Mouse (Mus musculus): ENCODE results near the gene Brd4.
"Not testable (repeated sequence)": the region's sequence is repeated elsewhere in the genome, so short reads cannot be mapped to it uniquely, and the experiment has no call there.

The Brd4 gene

GRCm38 (mm10) chr17:32229256-32229655, 55.3 kb downstream of the Brd4 start:
- no peak for DNase-seq (ENCODE audit: low spot score)

- no peak for DNase-seq (ENCODE audit: low spot score)
These were observed 63.6 kb downstream of the Brd4 start for GRCm38 (mm10) chr17:32220873-32221272.

- not testable (repeated sequence) for DNase-seq (ENCODE audit: low spot score)
These were observed 68.9 kb downstream of the Brd4 start for GRCm38 (mm10) chr17:32215587-32215986.

- not testable (repeated sequence) for DNase-seq (ENCODE audit: low spot score)
These were observed 73.0 kb downstream of the Brd4 start for GRCm38 (mm10) chr17:32211554-32211953.

GRCm38 (mm10) chr17:32209752-32210151, 74.8 kb downstream of the Brd4 start:
- peak; percentile 56 for DNase-seq (ENCODE audit: low spot score)

GRCm38 (mm10) chr17:32209144-32209543, 75.4 kb downstream of the Brd4 start:
- no peak for DNase-seq (ENCODE audit: low spot score)

- DNase-seq (ENCODE audit: low spot score) = no peak
These were observed 76.8 kb downstream of the Brd4 start for GRCm38 (mm10) chr17:32207586-32208245.

GRCm38 (mm10) chr17:32205345-32205744, 79.2 kb downstream of the Brd4 start:
- DNase-seq (ENCODE audit: low spot score) = no peak

GRCm38 (mm10) chr17:32202972-32203371, 81.5 kb downstream of the Brd4 start:
- DNase-seq (ENCODE audit: low spot score) = no peak

GRCm38 (mm10) chr17:32201086-32201485, 83.4 kb downstream of the Brd4 start:
- no peak for DNase-seq (ENCODE audit: low spot score)

GRCm38 (mm10) chr17:32199796-32200195, 84.7 kb downstream of the Brd4 start:
- DNase-seq (ENCODE audit: low spot score) = no peak

GRCm38 (mm10) chr17:32197156-32197555, 87.4 kb downstream of the Brd4 start:
- DNase-seq (ENCODE audit: low spot score) = no peak

- DNase-seq (ENCODE audit: low spot score) = no peak
These were observed 88.8 kb downstream of the Brd4 start for GRCm38 (mm10) chr17:32195725-32196124.

GRCm38 (mm10) chr17:32193010-32193409, 91.5 kb downstream of the Brd4 start:
- no peak for DNase-seq (ENCODE audit: low spot score)

GRCm38 (mm10) chr17:32189850-32190249, 94.7 kb downstream of the Brd4 start:
- no peak for DNase-seq (ENCODE audit: low spot score)

- DNase-seq (ENCODE audit: low spot score) = no peak
These were observed 95.5 kb downstream of the Brd4 start, which contains the start of gene Ephx3 for GRCm38 (mm10) chr17:32188863-32189636. TSS of gene Ephx3 (minus strand) at chr17:32189549.

GRCm38 (mm10) chr17:32183017-32183416, 101.5 kb downstream of the Brd4 start:
- no peak for DNase-seq (ENCODE audit: low spot score)

- no peak for DNase-seq (ENCODE audit: low spot score)
These were observed 104.7 kb downstream of the Brd4 start for GRCm38 (mm10) chr17:32179621-32180491.

- DNase-seq (ENCODE audit: low spot score) = no peak
These were observed 107.6 kb downstream of the Brd4 start for GRCm38 (mm10) chr17:32176919-32177318.

GRCm38 (mm10) chr17:32173166-32173565, 111.4 kb downstream of the Brd4 start:
- peak; percentile 22 for DNase-seq (ENCODE audit: low spot score)

GRCm38 (mm10) chr17:32172485-32172884, 112.0 kb downstream of the Brd4 start:
- DNase-seq (ENCODE audit: low spot score) = no peak

- no peak for DNase-seq (ENCODE audit: low spot score)
These were observed 114.8 kb downstream of the Brd4 start for GRCm38 (mm10) chr17:32169518-32170225.
